Mouse (Mus musculus): ENCODE results near the gene Rpn1. TPM values are rescaled to one million over a fixed set of nuclear protein-coding genes. Genes with fewer than 3 reads are reported as not detected.
"Not testable (repeated sequence)": the region's sequence is repeated elsewhere in the genome, so short reads cannot be mapped to it uniquely, and the experiment has no call there.

The Rpn1 gene
- polyA plus RNA-seq, 1 experiment from 2014 or later: 299 TPM

GRCm38 (mm10) chr6:88107661-88108535 is 23.6 kb downstream of the Rpn1 start:
- H3K4me3 ChIP-seq: no peak overlapping the region
- no peaks in the 10 kb centered on the region for H3K9me3 ChIP-seq
- 89% methylated on average over 10 of the region's 10 CpGs for WGBS
- H3K27ac ChIP-seq (replicated peaks): no peak overlapping the region
- peaks cover 21% of the 10 kb centered on the region for H3K36me3 ChIP-seq
- ATAC-seq (ENCODE audit: low read depth): no peak
- no peak overlapping the region for H3K4me2 ChIP-seq
- H3K9ac ChIP-seq: no peak overlapping the region
- peaks cover 14% of the 10 kb centered on the region for H3K4me1 ChIP-seq (replicated peaks)
- H3K27me3 ChIP-seq: no peaks in the 10 kb centered on the region

- Histone ChIP-seq H3K4me1 (replicated peaks) (peaks cover 10% of the 10 kb centered on the region), H3K9ac (peak overlapping the region; percentile 58), H3K4me3 (no peak overlapping the region), H3K36me3 (no peaks in the 10 kb centered on the region), H3K9me3 (no peaks in the 10 kb centered on the region), H3K27ac (replicated peaks) (no peak overlapping the region), H3K27me3 (no peaks in the 10 kb centered on the region), H3K4me2 (no peak overlapping the region)
- 31% methylated on average over 7 of the region's 7 CpGs for WGBS
- ATAC-seq (ENCODE audit: low read depth): peak; percentile 82
Observed at GRCm38 (mm10) chr6:88113139-88113538, 28.9 kb downstream of the Rpn1 start.

- 80% methylated on average over 5 of the region's 5 CpGs for WGBS
- H3K9ac ChIP-seq: no peak overlapping the region
- no peak overlapping the region for H3K4me2 ChIP-seq
- no peak for ATAC-seq (ENCODE audit: low read depth)
- no peak overlapping the region for H3K27ac ChIP-seq (replicated peaks)
- H3K4me1 ChIP-seq (replicated peaks): peaks cover 10% of the 10 kb centered on the region
- no peak overlapping the region for H3K4me3 ChIP-seq
- H3K9me3 ChIP-seq: no peaks in the 10 kb centered on the region
- no peaks in the 10 kb centered on the region for H3K36me3 ChIP-seq
- H3K27me3 ChIP-seq: no peaks in the 10 kb centered on the region
Observed at GRCm38 (mm10) chr6:88114414-88114813, 30.1 kb downstream of the Rpn1 start.

GRCm38 (mm10) chr6:88116347-88117183 is 32.3 kb downstream of the Rpn1 start:
- H3K27ac ChIP-seq (replicated peaks): no peak overlapping the region
- no peak overlapping the region for H3K9ac ChIP-seq
- H3K27me3 ChIP-seq: no peaks in the 10 kb centered on the region
- 74% methylated on average over 21 of the region's 21 CpGs for WGBS
- no peak overlapping the region for H3K4me2 ChIP-seq
- H3K9me3 ChIP-seq: no peaks in the 10 kb centered on the region
- ATAC-seq (ENCODE audit: low read depth): peak; percentile 38; the same call in 1 of the 2 replicates
- H3K4me3 ChIP-seq: no peak overlapping the region
- H3K36me3 ChIP-seq: no peaks in the 10 kb centered on the region
- peaks cover 10% of the 10 kb centered on the region for H3K4me1 ChIP-seq (replicated peaks)

GRCm38 (mm10) chr6:88117184-88117575 is 32.9 kb downstream of the Rpn1 start:
- H3K9ac ChIP-seq: no peak overlapping the region
- no peak overlapping the region for H3K4me2 ChIP-seq
- H3K27ac ChIP-seq (replicated peaks): no peak overlapping the region
- H3K9me3 ChIP-seq: no peaks in the 10 kb centered on the region
- no peaks in the 10 kb centered on the region for H3K27me3 ChIP-seq
- no peaks in the 10 kb centered on the region for H3K36me3 ChIP-seq
- 82% methylated on average over 10 of the region's 10 CpGs for WGBS
- ATAC-seq (ENCODE audit: low read depth): no peak
- peaks cover 10% of the 10 kb centered on the region for H3K4me1 ChIP-seq (replicated peaks)
- no peak overlapping the region for H3K4me3 ChIP-seq

- Histone ChIP-seq H3K27me3 (no peaks in the 10 kb centered on the region), H3K27ac (replicated peaks) (no peak overlapping the region), H3K4me2 (no peak overlapping the region), H3K4me1 (replicated peaks) (peaks cover 13% of the 10 kb centered on the region), H3K9ac (no peak overlapping the region), H3K36me3 (no peaks in the 10 kb centered on the region), H3K9me3 (no peaks in the 10 kb centered on the region), H3K4me3 (no peak overlapping the region)
- ATAC-seq (ENCODE audit: low read depth): no peak
- WGBS: 82% methylated on average over 5 of the region's 5 CpGs
Observed at GRCm38 (mm10) chr6:88119309-88119708, 35.0 kb downstream of the Rpn1 start.

GRCm38 (mm10) chr6:88120813-88121212 is 36.5 kb downstream of the Rpn1 start:
- Histone ChIP-seq H3K27ac (replicated peaks) (no peak overlapping the region), H3K36me3 (no peaks in the 10 kb centered on the region), H3K4me2 (no peak overlapping the region), H3K9me3 (no peaks in the 10 kb centered on the region), H3K4me1 (replicated peaks) (peaks cover 13% of the 10 kb centered on the region), H3K27me3 (no peaks in the 10 kb centered on the region), H3K9ac (no peak overlapping the region), H3K4me3 (no peak overlapping the region)
- ATAC-seq (ENCODE audit: low read depth): no peak
- 90% methylated on average over 7 of the region's 7 CpGs for whole genome bisulfite sequencing

GRCm38 (mm10) chr6:88121781-88122180 is 37.5 kb downstream of the Rpn1 start:
- H3K9me3 ChIP-seq: no peaks in the 10 kb centered on the region

GRCm38 (mm10) chr6:88123150-88123857 is 39.0 kb downstream of the Rpn1 start:
- peak; percentile 16; the same call in 1 of the 2 replicates for ATAC-seq (ENCODE audit: low read depth)
- 46% methylated on average over 11 of the region's 11 CpGs for WGBS
- no peaks in the 10 kb centered on the region for H3K27me3 ChIP-seq
- no peaks in the 10 kb centered on the region for H3K36me3 ChIP-seq
- H3K9me3 ChIP-seq: no peaks in the 10 kb centered on the region
- H3K9ac ChIP-seq: no peak overlapping the region
- H3K27ac ChIP-seq (replicated peaks): no peak overlapping the region
- no peak overlapping the region for H3K4me3 ChIP-seq
- peak overlapping the region; percentile 43 for H3K4me2 ChIP-seq
- H3K4me1 ChIP-seq (replicated peaks): peaks cover 10% of the 10 kb centered on the region

More at GRCm38 (mm10) chr6:88121781-88122180, 37.5 kb downstream of the Rpn1 start:
- no peaks in the 10 kb centered on the region for H3K27me3 ChIP-seq
- H3K27ac ChIP-seq (replicated peaks): no peak overlapping the region
- ATAC-seq (ENCODE audit: low read depth): no peak
- H3K4me3 ChIP-seq: no peak overlapping the region
- H3K9ac ChIP-seq: no peak overlapping the region
- WGBS: 92% methylated on average over 2 of the region's 2 CpGs
- no peak overlapping the region for H3K4me2 ChIP-seq
- no peaks in the 10 kb centered on the region for H3K36me3 ChIP-seq
- H3K4me1 ChIP-seq (replicated peaks): peaks cover 10% of the 10 kb centered on the region

- no peak overlapping the region for H3K9ac ChIP-seq
- peak; percentile 88 for ATAC-seq (ENCODE audit: low read depth)
- 2% methylated on average over 9 of the region's 9 CpGs for WGBS
- no peaks in the 10 kb centered on the region for H3K27me3 ChIP-seq
- H3K27ac ChIP-seq (replicated peaks): no peak overlapping the region
- no peaks in the 10 kb centered on the region for H3K9me3 ChIP-seq
- H3K36me3 ChIP-seq: no peaks in the 10 kb centered on the region
- no peak overlapping the region for H3K4me3 ChIP-seq
- H3K4me2 ChIP-seq: peak overlapping the region; percentile 43
- H3K4me1 ChIP-seq (replicated peaks): peaks cover 10% of the 10 kb centered on the region
Observed at GRCm38 (mm10) chr6:88123858-88124261, 39.6 kb downstream of the Rpn1 start.

- H3K4me1 ChIP-seq (replicated peaks): peaks cover 10% of the 10 kb centered on the region
- H3K9me3 ChIP-seq: no peaks in the 10 kb centered on the region
- H3K36me3 ChIP-seq: no peaks in the 10 kb centered on the region
- H3K9ac ChIP-seq: no peak overlapping the region
- H3K27me3 ChIP-seq: no peaks in the 10 kb centered on the region
- no peak overlapping the region for H3K4me2 ChIP-seq
- WGBS: 78% methylated on average over 4 of the region's 4 CpGs
- H3K4me3 ChIP-seq: no peak overlapping the region
- no peak for ATAC-seq (ENCODE audit: low read depth)
- H3K27ac ChIP-seq (replicated peaks): no peak overlapping the region
Observed at GRCm38 (mm10) chr6:88124551-88124950, 40.3 kb downstream of the Rpn1 start.

GRCm38 (mm10) chr6:88125815-88126214 is 41.5 kb downstream of the Rpn1 start:
- not testable (repeated sequence) for H3K9me3 ChIP-seq; H3K4me2 ChIP-seq; H3K4me3 ChIP-seq; ATAC-seq (ENCODE audit: low read depth); H3K27me3 ChIP-seq; H3K27ac ChIP-seq (replicated peaks); H3K36me3 ChIP-seq; H3K4me1 ChIP-seq (replicated peaks); H3K9ac ChIP-seq
- 89% methylated on average over 10 of the region's 10 CpGs for WGBS
